Mouse (Mus musculus) G1E-ER4 (cell line): ENCODE measurements around the gene Klhdc8a. TPM values are rescaled to one million over a fixed set of nuclear protein-coding genes. Genes with fewer than 3 reads are reported as not detected.
A peak's percentile ranks its signal among the peaks of the same experiment; 100 is the strongest.

Experiments
- GATA1 ChIP-seq: IDR thresholded peaks from one replicate; pipeline ENCODE4 v1.8.0; 2012; ENCODE audit warnings: low read length, inconsistent platforms
- polyA plus RNA-seq: library from polyadenylated mRNA; stranded (reverse); fragments of >175 nt; gene quantifications from 2 replicates; pipeline ENCODE4 v1.2.3, GENCODE M21; 2012

Gene Klhdc8a
- polyA plus RNA-seq = not detected in 2 replicates

DNA sequence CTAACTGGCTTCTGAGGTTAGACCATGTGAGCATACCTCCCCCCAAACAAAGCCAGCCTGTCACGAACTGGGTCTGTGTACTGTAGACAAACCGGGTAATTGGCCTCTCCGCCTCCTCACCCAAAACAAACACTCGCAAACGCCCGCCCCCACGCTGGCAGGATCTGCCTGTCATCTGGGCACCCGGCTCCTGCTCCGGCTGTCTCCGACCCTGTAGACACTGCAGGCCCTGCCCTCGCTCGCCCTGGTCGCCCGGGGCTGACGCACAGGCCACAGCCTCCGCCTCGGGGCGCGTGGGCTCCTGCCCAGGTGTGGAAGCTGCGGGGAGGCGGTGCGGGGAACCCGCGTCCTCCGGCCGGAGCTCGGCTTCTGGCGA lies at the start of gene Klhdc8a:
Gene Klhdc8a (plus strand): TSS at position 202 of the 376 bp plus-strand sequence.
- no peak for TF ChIP-seq GATA1

DNA sequence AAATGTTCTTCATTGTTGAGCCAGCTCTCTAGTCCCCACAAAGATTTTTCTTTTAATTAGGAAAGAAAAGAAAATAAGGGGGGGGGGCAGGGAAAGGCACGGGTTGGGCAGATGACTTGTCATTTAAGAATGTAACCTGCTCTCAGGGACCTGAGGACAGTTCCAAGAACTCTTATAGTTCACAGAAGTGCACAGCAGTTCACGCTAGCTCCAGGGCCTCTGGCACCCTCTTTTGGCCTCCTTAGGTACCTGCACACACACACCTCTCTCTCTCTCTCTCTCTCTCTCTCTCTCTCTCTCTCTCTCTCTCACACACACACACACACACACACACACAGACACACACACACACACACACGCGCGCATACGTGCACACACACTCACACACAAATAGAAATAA lies 44.0 kb upstream of the Klhdc8a start:
- no peak for TF ChIP-seq GATA1

DNA sequence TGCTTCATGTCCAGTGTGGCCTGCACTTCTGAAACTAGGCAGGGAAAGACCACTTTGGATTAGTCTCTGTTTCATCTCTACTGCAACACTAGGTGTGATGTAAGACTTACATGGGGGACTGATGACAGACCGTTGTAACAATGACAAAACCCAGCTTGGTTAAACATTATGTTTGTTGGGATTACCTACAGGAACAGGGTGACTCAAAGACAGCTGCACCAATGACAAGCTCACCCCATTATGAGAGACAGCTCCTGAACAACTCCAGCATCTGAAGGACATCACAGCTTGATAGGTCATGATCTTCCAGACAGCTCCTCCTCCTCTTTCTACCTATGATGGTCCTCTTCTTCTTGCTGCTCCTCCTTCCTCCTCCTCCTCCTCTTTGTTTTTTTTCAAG lies 38.1 kb upstream of the Klhdc8a start:
- no peak for TF ChIP-seq GATA1

DNA sequence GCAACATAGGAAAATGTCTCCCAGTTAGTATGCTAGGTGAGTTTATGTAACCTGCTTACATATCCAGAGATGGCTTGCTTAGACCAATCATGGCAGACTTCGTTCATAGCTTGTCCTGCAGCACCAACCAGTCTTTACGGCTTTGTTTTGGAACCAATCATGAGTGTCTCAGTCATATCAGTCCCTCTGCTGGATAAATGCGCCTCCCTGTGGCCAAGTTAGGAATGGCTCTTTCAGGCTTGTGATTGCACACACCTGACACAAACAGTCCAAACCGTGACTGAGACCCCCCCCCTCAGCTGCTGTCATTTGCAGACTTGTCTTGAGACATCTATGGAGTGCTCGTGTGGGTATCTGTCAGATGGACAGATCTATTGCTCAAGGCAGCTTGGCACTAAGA lies 37.4 kb upstream of the Klhdc8a start:
- TF ChIP-seq GATA1 = no peak

DNA sequence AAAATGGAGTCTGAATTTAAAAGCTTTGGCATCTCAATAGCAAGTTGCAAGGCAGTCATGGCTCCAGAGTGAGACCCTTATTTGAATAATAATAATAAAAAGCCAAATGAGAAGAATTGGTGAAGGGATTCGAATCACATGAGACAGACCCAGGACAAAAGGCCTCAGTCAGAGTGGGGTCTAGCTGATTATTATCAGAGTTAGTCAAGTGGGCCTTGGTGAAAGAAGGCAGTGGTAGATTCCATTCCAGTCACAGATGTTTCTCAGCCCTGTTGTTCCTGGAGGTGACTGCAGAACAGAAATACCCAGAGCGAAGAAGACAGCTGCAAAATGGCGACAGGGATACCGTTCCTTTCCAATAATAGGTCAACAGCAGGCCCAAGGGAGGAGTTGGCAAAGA lies 34.8 kb upstream of the Klhdc8a start:
- no peak for TF ChIP-seq GATA1

DNA sequence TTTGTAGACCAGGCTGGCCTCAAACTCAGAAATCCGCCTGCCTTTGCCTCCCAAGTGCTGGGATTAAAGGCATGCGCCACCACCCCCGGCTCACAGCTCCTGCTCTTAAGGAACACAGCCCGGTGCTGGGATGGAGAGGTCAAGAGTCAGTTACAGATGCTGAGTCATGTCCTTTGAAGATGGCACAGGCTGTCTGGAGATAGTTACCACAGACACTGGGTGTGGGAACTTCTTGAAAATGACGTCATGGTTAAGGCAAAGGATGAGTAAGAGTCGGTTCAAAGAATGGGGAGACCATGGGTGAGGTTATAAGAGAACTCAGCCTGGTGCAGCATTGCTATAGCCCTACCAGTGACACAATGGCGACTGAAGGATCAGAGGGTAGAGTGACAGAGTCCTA lies 33.8 kb upstream of the Klhdc8a start:
- peak; percentile 43 for TF ChIP-seq GATA1

DNA sequence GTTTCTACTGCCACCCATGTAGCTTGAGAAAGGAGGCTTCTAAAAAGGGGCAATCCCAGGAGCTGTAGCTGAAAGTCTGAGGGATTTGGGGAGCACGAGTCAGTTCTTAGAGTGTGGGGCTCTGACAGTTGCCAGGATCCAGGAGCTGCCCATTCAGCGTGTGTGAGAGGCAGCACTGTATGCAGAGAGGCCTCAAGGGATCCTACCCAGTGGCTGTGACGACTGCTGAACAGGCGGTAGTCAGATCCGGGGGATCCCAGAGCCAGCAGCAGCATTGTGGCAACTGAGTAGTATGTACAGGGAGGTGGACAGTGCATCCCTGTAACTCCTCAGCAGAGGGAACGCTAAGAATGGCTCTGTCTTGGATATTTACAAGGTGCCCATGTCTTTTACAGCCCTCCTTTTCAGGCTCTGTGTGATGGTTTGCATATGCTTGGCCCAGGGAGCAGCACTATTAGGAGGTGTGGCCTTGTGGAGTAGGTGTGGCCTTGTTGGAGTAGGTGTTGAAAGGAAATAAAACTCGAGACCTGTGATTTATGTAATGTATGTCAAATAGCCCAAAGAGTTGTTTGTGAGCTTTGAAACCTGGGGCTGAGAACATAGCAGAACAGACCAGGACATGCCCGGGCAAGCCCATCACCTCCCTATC lies 33.1 kb upstream of the Klhdc8a start:
- no peak for TF ChIP-seq GATA1

DNA sequence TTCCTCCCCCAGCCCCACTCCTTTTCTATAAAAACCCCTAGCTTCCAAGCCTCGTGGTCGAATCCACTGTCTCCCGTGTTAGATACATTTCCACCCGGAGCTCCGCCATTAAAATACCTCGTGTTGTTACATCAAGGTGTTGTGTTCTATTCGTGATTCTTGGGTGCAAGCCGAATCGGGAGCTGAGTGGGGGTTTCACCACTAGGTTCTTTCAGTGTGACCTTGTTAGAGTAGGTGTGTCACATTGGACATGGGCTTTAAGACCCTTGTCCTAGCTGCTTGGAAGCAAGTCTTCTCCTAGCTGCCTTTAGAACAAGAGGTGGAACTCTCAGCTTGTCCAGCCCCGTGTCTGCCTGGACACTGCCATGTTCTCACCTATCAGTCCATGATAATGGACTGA lies 32.5 kb upstream of the Klhdc8a start:
- TF ChIP-seq GATA1 = no peak

DNA sequence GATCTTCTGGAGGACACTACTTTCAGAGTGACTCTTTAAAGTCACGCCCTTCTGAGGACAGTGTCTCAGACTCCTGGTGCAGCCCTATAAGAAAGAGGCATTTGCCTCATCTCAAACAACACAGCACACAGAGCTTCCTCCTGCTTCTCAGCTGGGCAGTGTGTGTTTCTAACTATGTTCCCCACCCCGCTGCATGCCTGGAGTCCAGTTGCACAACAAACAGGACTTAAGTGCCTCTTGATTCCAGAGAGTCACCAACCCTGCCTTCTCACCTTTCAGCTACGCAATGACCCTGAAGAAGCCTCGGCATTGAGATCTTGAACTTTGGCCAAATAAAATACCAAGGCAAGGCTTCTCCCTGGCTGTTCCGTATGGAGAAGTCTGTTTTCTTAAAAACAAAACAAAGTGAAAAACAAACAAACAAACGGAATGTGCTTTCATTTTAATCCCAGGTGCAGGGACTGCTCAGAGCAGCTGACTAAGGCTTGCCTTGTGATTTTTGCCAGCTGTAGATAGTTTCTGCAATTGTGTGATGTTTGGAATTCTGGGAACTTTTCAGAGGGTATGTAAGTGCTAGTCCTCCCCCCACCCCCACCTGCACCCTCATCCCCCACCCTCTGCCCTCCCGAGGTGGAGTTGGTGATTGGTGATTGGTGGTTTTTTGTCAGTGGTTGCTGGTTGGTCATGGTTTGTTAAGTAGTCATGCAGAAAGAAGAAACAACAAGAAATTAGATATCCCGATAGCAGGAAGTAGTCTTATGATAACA lies 31.5 kb upstream of the Klhdc8a start:
- TF ChIP-seq GATA1 = no peak

DNA sequence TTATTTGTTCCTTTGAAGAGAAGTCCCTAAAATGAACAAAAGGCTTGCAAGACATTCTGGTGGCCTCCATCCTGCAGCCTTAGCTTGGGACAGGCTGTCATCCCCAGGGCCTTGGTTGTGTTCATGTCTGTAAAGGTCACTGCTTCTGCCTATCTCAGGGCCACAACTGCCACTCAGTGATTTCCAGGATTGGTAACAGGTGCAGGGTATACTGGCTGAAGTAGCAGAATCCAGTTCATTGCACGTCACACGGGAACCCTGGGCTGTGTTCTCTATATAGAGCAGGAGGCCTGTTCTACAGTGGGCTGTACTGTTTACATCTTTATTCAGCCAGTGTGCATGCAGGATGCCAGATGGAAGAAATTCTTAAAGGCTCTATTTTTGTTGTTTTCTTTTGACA lies 30.5 kb upstream of the Klhdc8a start:
- no peak for TF ChIP-seq GATA1

DNA sequence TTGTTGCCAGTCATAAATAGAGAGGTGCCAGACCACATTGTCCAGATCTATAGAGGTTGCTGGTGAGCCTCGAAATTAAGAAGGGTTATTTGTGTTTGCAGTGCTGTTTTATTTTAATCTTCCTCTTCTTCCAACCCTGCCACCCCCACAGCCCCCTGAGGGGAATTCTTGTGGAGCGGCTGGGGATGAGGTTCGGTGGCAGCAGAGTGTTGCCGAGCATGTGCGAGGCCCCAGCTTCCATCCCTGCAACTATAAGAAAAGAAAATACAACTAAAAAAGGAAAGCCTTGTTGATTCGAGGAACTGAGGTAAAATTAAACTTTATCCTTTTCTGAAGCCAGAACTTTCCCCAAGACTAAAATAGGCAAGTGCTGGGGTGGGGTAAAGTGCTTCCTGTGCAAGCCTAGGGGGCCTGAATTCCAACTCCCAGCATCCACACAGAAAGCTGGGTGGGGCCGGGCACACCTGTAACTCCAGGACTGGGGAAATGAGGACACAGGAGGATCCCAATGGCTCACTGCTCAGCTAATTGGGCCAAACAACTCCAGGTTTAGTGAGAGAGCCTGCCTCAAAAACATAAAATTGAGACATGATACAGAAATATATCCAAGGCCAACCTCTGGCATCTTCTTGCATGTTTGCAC lies 29.9 kb upstream of the Klhdc8a start:
- TF ChIP-seq GATA1 = no peak

DNA sequence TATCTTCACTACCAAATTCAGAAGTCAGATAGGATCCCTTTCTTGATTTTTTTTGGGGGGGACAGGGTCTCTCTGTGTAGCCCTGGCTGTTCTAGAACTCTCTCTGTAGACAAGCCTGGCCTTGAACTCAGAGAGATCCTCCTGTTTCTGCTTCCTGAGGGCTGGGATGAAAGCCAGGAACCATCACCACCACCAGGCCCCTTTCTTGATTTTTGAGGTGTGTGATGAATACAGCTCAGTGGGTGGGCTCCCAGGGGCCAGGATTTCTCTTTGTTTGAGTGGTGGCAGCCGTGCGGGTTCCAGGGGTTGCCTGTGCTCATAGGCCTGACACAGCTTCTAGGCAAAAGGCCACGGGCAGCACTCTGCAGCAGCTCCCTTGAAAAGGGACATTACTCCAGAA lies 27.2 kb upstream of the Klhdc8a start:
- TF ChIP-seq GATA1 = no peak

DNA sequence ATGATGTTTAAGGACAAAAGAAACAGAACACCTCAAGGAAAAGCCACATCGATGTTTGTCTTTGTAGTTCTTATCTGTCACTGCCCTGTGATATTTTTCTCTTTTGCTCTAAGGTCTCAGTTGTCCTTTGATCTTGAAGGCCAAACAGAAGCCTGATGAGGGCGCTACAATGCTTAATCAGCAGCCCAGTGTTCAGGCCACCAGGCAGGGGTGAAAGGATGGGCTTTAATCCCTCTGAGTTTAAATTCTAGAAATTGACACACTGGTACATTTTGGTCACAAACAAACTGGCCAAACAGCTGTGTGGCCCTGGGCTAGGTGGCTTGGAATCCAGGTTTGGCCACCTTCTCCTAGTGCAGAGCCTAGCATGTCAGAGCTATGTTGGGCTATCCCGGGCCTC lies 21.7 kb upstream of the Klhdc8a start:
- no peak for TF ChIP-seq GATA1

DNA sequence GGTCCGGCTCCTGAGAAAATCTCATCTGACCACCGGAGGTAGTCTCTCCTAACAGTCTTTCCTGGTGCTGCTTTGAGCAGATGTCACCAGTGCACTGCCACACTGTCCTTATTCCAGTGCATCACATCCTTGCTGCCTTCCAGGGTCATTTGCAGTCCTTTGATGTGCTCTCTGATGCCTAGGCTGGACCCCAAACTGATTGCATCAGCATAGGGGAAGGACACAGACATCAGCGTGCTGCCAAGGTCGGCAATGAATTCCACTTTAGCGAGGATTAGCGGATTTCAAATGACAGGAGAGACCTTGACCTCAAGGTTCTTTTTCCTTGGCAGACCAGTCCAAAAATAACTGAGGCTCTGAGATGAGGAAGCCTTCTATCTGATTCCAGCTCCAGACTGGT lies 21.3 kb upstream of the Klhdc8a start:
- TF ChIP-seq GATA1 = no peak

DNA sequence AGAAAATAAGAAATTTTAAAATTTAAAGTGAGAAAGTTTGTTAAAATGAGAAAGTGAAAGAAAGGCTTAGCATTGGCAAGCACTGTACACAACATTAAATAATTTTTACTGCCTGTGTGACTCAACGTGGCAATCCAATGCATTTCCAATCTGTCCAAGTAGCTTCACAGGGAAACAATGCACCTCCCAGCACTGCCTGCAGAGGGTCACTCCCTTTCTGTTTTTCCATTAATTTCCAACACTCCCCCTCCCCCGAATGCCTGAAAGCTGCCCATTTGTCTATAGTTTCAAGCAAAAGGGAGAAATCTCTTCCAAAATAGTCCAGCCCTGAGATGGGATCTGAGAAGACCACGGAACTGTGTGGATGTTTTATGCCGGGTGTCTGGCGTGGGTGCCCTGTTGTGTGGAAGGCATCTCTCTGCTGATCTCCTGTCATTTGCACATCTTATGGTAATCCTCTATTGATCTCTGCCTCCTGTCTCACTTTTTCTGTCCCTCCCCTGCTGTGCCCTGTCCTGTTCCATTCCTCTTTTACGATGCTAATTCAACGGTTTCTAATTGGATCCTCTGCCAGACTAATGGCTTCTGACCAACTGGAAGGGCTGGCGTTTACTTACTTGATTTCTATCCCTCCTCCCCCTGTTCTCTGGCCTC lies 16.8 kb upstream of the Klhdc8a start:
- no peak for TF ChIP-seq GATA1

DNA sequence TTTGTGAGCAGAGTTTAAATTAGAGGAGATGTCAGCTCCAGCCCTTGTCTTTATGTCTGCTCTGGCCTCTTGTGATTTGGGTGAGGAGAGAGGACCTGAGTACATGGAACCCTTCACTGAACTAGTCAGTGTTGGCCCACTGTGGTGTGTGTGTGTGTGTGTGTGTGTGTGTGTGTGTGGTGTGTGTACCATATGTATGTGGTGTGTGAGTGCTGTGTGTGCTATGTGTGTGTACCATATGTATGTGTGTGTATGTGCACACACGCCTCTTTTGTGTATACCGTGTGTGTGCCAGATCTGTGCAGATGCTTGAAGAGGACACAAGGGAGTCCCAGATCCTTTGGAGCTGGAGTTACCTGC lies 16.3 kb upstream of the Klhdc8a start:
- no peak for TF ChIP-seq GATA1
